Mouse (Mus musculus) kidney, adult 2 months (tissue): ENCODE measurements around the gene Arl8a.

Experiments used
- CTCF ChIP-seq: fragments of 200-500 bp; conservative IDR thresholded peaks from 2 replicates; pipeline ENCODE4 v1.5.1; 2011; ENCODE audit warnings: low read depth, mild to moderate bottlenecking, control low read depth, low read length, moderate library complexity, mixed read lengths; ENCODE audit not compliant: insufficient read depth, insufficient read length
- POLR2A ChIP-seq: fragments of 200-500 bp; IDR thresholded peaks from one replicate; pipeline ENCODE4 v1.6.1; 2011; ENCODE audit warnings: low read depth, low read length, control low read depth

- TF ChIP-seq CTCF (no peak), POLR2A (no peak)
These were observed 48.2 kb upstream of the Arl8a start for GRCm38 (mm10) chr1:135098441-135098840.
